Mouse (Mus musculus) heart, adult 2 months (tissue): Measurements from ENCODE around the gene Oxt.

ENCODE experiments used
- CTCF ChIP-seq: fragments of 200-600 bp; IDR thresholded peaks from 2 replicates; pipeline ENCODE4 v1.8.1; 2022; ENCODE audit warnings: antibody characterized with exemption, mild to moderate bottlenecking, moderate library complexity
- EP300 ChIP-seq: fragments of 200-500 bp; IDR thresholded peaks from 2 replicates; pipeline ENCODE4 v1.6.1; 2011; ENCODE audit warnings: low read depth, low read length, control low read depth; ENCODE audit not compliant: insufficient read depth
- POLR2A ChIP-seq: fragments of 200-500 bp; IDR thresholded peaks from 2 replicates; pipeline ENCODE4 v1.6.1; 2011; ENCODE audit warnings: mild to moderate bottlenecking, low read depth, low read length, control low read depth; ENCODE audit not compliant: insufficient read depth

DNA sequence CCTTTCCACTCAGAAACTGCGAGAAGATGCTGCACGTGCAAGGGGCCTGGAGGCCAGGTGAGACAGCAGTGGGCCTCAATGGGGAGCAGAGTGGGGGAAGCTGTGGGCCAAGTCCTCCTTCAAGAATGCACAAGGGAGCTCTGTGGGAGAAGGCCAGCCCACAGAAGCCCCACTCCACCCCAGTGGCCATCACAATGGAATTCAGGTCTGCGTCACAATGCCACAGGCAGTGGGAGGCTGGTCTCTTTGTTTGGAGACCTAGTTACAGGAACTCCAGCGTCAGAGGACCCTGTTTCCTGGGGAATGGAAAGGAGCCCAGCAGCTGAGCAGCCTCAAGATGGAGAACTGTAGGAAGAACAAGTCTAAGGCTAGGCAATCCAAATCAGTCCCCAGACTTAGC, 13.2 kb downstream of the Oxt start:
- TF ChIP-seq EP300 = no peak
- no peak for TF ChIP-seq CTCF
- TF ChIP-seq POLR2A = no peak
